Mouse (Mus musculus): ENCODE measurements at regions not wholly inside any gene's neighbourhood (a gene's known extent, or its start where the extent isn't known, plus 50 kb on each side); places are given as distances from the start of the nearest gene placed in this dataset.
A peak's percentile ranks its signal among the peaks of the same experiment; 100 is the strongest.

GRCm38 (mm10) chr6:117422846-117423573, 254.7 kb downstream of the Cxcl12 start:
- DNase-seq (ENCODE audit: low read depth, low spot score): no peak

- no peak for DNase-seq (ENCODE audit: low read depth, low spot score)
Observed at GRCm38 (mm10) chr6:117426363-117426762, 258.0 kb downstream of the Cxcl12 start.

GRCm38 (mm10) chr6:117427351-117428142, 259.2 kb downstream of the Cxcl12 start:
- no peak for DNase-seq (ENCODE audit: low read depth, low spot score)

GRCm38 (mm10) chr6:117428441-117428840, 260.1 kb downstream of the Cxcl12 start:
- no peak for DNase-seq (ENCODE audit: low read depth, low spot score)

- DNase-seq (ENCODE audit: low read depth, low spot score): no peak
Observed at GRCm38 (mm10) chr6:117430876-117431781, 262.8 kb downstream of the Cxcl12 start.

GRCm38 (mm10) chr6:117436851-117437250, 268.5 kb downstream of the Cxcl12 start:
- no peak for DNase-seq (ENCODE audit: low read depth, low spot score)

- no peak for DNase-seq (ENCODE audit: low read depth, low spot score)
Observed at GRCm38 (mm10) chr6:117437411-117438101, 269.2 kb downstream of the Cxcl12 start.

- no peak for DNase-seq (ENCODE audit: low read depth, low spot score)
Observed at GRCm38 (mm10) chr6:117448652-117449051, 280.3 kb downstream of the Cxcl12 start.

GRCm38 (mm10) chr6:117451001-117451400, 282.7 kb downstream of the Cxcl12 start:
- no peak for DNase-seq (ENCODE audit: low read depth, low spot score)

GRCm38 (mm10) chr6:117460193-117460592, 291.9 kb downstream of the Cxcl12 start:
- DNase-seq (ENCODE audit: low read depth, low spot score): peak; percentile 24

- DNase-seq (ENCODE audit: low read depth, low spot score): no peak
Observed at GRCm38 (mm10) chr6:117465165-117465564, 296.8 kb downstream of the Cxcl12 start.

GRCm38 (mm10) chr6:117465606-117466174, 297.4 kb downstream of the Cxcl12 start:
- peak; percentile 9 for DNase-seq (ENCODE audit: low read depth, low spot score)

- DNase-seq (ENCODE audit: low read depth, low spot score): no peak
Observed at GRCm38 (mm10) chr6:117479376-117479775, 311.0 kb downstream of the Cxcl12 start.

GRCm38 (mm10) chr6:117480396-117480795, 312.1 kb downstream of the Cxcl12 start:
- no peak for DNase-seq (ENCODE audit: low read depth, low spot score)

- no peak for DNase-seq (ENCODE audit: low read depth, low spot score)
Observed at GRCm38 (mm10) chr6:117489161-117489560, 320.8 kb downstream of the Cxcl12 start.

GRCm38 (mm10) chr6:117489761-117490396, 321.5 kb downstream of the Cxcl12 start:
- DNase-seq (ENCODE audit: low read depth, low spot score): no peak

- DNase-seq (ENCODE audit: low read depth, low spot score): no peak
Observed at GRCm38 (mm10) chr6:117494971-117495370, 326.6 kb downstream of the Cxcl12 start.

GRCm38 (mm10) chr6:117497337-117497736, 329.0 kb downstream of the Cxcl12 start:
- no peak for DNase-seq (ENCODE audit: low read depth, low spot score)

GRCm38 (mm10) chr6:117497904-117498303, 329.6 kb downstream of the Cxcl12 start:
- DNase-seq (ENCODE audit: low read depth, low spot score): no peak

- DNase-seq (ENCODE audit: low read depth, low spot score): no peak
Observed at GRCm38 (mm10) chr6:117502346-117502745, 334.0 kb downstream of the Cxcl12 start.
